In genomic region chr10:122964241-122964636, GRCm38 (mm10) we compare ENCODE assay signal across 8 mouse cellular contexts.
DNase-seq lines count a peak whose midpoint lies in the region; ATAC-seq and TF ChIP-seq lines count a peak whose summit lies in the region.

No protein-coding gene starts in this region.

- peak overlapping the region; percentile 48 for H3K4me2 ChIP-seq in neural tube, embryonic 11.5 days (ENCODE audit: low read depth)
- H3K4me2 ChIP-seq in limb, embryonic 13.5 days (replicated peaks) = peak overlapping the region; percentile 58

- DNase-seq in heart, embryonic 10.5 days (ENCODE audit: low spot score) = no peak
- no peak for DNase-seq in heart, postnatal 36 days
- no peak for DNase-seq in neural tube, embryonic 11.5 days (ENCODE audit: low spot score)
- DNase-seq in neural tube, embryonic 10.5 days (ENCODE audit: extremely low spot score, low spot score) = no peak
- no peak for DNase-seq in embryo, embryonic 11 days
- no peak for DNase-seq in urinary bladder, postnatal 36 days (ENCODE audit: low spot score in 2 of 2)
- no peak for DNase-seq in lung, adult 2 months

- H3K4me3 ChIP-seq in heart, embryonic 10.5 days = peak overlapping the region; percentile 54
- no peak overlapping the region for H3K4me3 ChIP-seq in neural tube, embryonic 11.5 days (ENCODE audit: low read depth, low read length)
- H3K4me3 ChIP-seq in limb, embryonic 13.5 days = no peak overlapping the region
- H3K4me3 ChIP-seq in lung, adult 2 months (replicated peaks; ENCODE audit: extremely low read depth, low read depth, low read length) = no peak overlapping the region

- H3K27ac ChIP-seq in heart, embryonic 10.5 days = peak overlapping the region; percentile 52; the same call in 1 of the 2 replicates
- H3K27ac ChIP-seq in neural tube, embryonic 11.5 days (ENCODE audit: low read depth, low read length) = no peak overlapping the region
- no peak overlapping the region for H3K27ac ChIP-seq in limb, embryonic 13.5 days

- no peaks in the 10 kb centered on the region for H3K36me3 ChIP-seq in heart, embryonic 10.5 days
- H3K36me3 ChIP-seq in neural tube, embryonic 11.5 days (ENCODE audit: control insufficient read depth, insufficient read depth, low read length) = no peaks in the 10 kb centered on the region
- H3K36me3 ChIP-seq in limb, embryonic 13.5 days = no peaks in the 10 kb centered on the region

- intact Hi-C loops in heart, postnatal 36 days (cut with DNase I) = no loop called here

- peak overlapping the region; percentile 46 for H3K9ac ChIP-seq in neural tube, embryonic 11.5 days (ENCODE audit: low read length)
- no peak overlapping the region; the same call in 1 of the 2 replicates for H3K9ac ChIP-seq in limb, embryonic 13.5 days

- H3K9me3 ChIP-seq in heart, embryonic 10.5 days = no peaks in the 10 kb centered on the region
- no peaks in the 10 kb centered on the region for H3K9me3 ChIP-seq in neural tube, embryonic 11.5 days (ENCODE audit: control insufficient read depth, low read length)
- no peaks in the 10 kb centered on the region; the same call in 1 of the 2 replicates for H3K9me3 ChIP-seq in limb, embryonic 13.5 days

- ATAC-seq in neural tube, embryonic 11.5 days (ENCODE audit: insufficient read depth, low FRiP score, low TSS enrichment) = 0 out of 2 replicates have a peak, but pooled peaks have one; percentile 7
- ATAC-seq in limb, embryonic 13.5 days (ENCODE audit: low FRiP score, low read depth) = no peak

- WGBS in heart, embryonic 10.5 days = 23% methylated on average over 4 of the region's 4 CpGs
- WGBS in neural tube, embryonic 11.5 days = 30% methylated on average over 4 of the region's 4 CpGs
- 36% methylated on average over 4 of the region's 4 CpGs for WGBS in limb, embryonic 13.5 days
- 62% methylated on average over 4 of the region's 4 CpGs for WGBS in lung, adult 2 months

- TF ChIP-seq CTCF in lung, adult 2 months (IDR thresholded peaks at IDR 0.05; ENCODE audit: insufficient read depth, low read length) = no peak

- H3K27me3 ChIP-seq in heart, embryonic 10.5 days (ENCODE audit: insufficient read depth, poor library complexity, severe bottlenecking) = peaks cover 19% of the 10 kb centered on the region
- no peaks in the 10 kb centered on the region for H3K27me3 ChIP-seq in neural tube, embryonic 11.5 days (ENCODE audit: control insufficient read depth, insufficient read depth, low read length)
- H3K27me3 ChIP-seq in limb, embryonic 13.5 days = no peaks in the 10 kb centered on the region

- no peak for TF ChIP-seq POLR2A in lung, adult 2 months (IDR thresholded peaks at IDR 0.05; ENCODE audit: borderline replicate concordance, extremely low read depth, low read depth, low read length)

- H3K4me1 ChIP-seq in heart, embryonic 10.5 days = peaks cover 33% of the 10 kb centered on the region
- peaks cover 6% of the 10 kb centered on the region for H3K4me1 ChIP-seq in neural tube, embryonic 11.5 days (ENCODE audit: control insufficient read depth, insufficient read depth, low read length)
- peaks cover 34% of the 10 kb centered on the region for H3K4me1 ChIP-seq in limb, embryonic 13.5 days
- H3K4me1 ChIP-seq in lung, adult 2 months (ENCODE audit: control insufficient read depth, insufficient read depth, low read length) = no peaks in the 10 kb centered on the region
